Mouse (Mus musculus) hindbrain, embryonic 16.5 days (tissue): Measurements from ENCODE around the gene Setd6. TPM values are rescaled to one million over a fixed set of nuclear protein-coding genes. Genes with fewer than 3 reads are reported as not detected.

ENCODE experiments used
- ATAC-seq: fragments of 200-750 bp; cut with Nextera tagmentation; 2 replicates; pipeline ENCODE4 v1.8.0; 2017; ENCODE audit warnings: moderate TSS enrichment, moderate library complexity
- H3K27ac ChIP-seq: fragments of 300-500 bp; sonication (generic); 2 replicates; pipeline ENCODE4 v1.5.1; 2014; ENCODE audit warnings: low read depth, mild to moderate bottlenecking, control low read depth, low read length, moderate library complexity
- H3K27me3 ChIP-seq: fragments of 300-500 bp; sonication (generic); replicated peaks from 2 replicates; pipeline ENCODE4 v1.6.1; 2014; ENCODE audit warnings: low read length; ENCODE audit not compliant: control insufficient read depth, insufficient read depth
- H3K36me3 ChIP-seq: fragments of 300-500 bp; sonication (generic); 2 replicates; pipeline ENCODE4 v1.6.1; 2014; ENCODE audit warnings: mild to moderate bottlenecking, low read length, moderate library complexity, mixed read lengths; ENCODE audit not compliant: control insufficient read depth, insufficient read depth
- H3K4me1 ChIP-seq: fragments of 300-500 bp; sonication (generic); 2 replicates; pipeline ENCODE4 v1.6.1; 2014; ENCODE audit warnings: low read depth, low read length; ENCODE audit not compliant: control insufficient read depth, insufficient read depth
- H3K4me2 ChIP-seq: fragments of 300-500 bp; sonication (generic); 2 replicates; pipeline ENCODE4 v1.6.1; 2014; ENCODE audit warnings: mild to moderate bottlenecking, low read length, control low read depth, moderate library complexity
- H3K4me3 ChIP-seq: fragments of 300-500 bp; sonication (generic); 2 replicates; pipeline ENCODE4 v1.5.1; 2014; ENCODE audit warnings: mild to moderate bottlenecking, low read length, control low read depth, moderate library complexity
- H3K9ac ChIP-seq: fragments of 300-500 bp; sonication (generic); 2 replicates; pipeline ENCODE4 v1.6.1; 2014; ENCODE audit warnings: low read depth, mild to moderate bottlenecking, control low read depth, low read length, moderate library complexity
- H3K9me3 ChIP-seq: fragments of 300-500 bp; sonication (generic); 2 replicates; pipeline ENCODE4 v1.6.1; 2014; ENCODE audit warnings: mild to moderate bottlenecking, low read length, moderate library complexity; ENCODE audit not compliant: control insufficient read depth
- WGBS: fragments of 180-500 bp; shearing (Covaris S2); extraction: QIAGEN DNeasy Blood & Tissue Kit; methylation state at CpG from one replicate; pipeline ENCODE4 v1.1.7; 2014; 5-methylcytosine and 5-hydroxymethylcytosine counted together
- polyA plus RNA-seq: library from polyadenylated mRNA; unstranded; fragments of >200 nt; fragmentation: Nextera tagmentation; extraction: Ambion mirVana; gene quantifications from 2 replicates; pipeline ENCODE4 v1.2.1, GENCODE M21; 2015

Gene Setd6
- polyA plus RNA-seq, 1 experiment from 2014 or later: 30.6 TPM

GRCm38 (mm10) chr8:95716546-95717335 is 1.1 kb downstream of the Setd6 start:
- H3K27ac ChIP-seq: peak overlapping the region; percentile 83; the same call in 1 of the 2 replicates
- peak overlapping the region; percentile 93 for H3K9ac ChIP-seq
- ATAC-seq: 0 out of 2 replicates have a peak, but pooled peaks have one; percentile 4
- H3K9me3 ChIP-seq: no peaks in the 10 kb centered on the region
- H3K4me3 ChIP-seq: peak overlapping the region; percentile 92
- H3K4me2 ChIP-seq: peak overlapping the region; percentile 96
- H3K4me1 ChIP-seq: peaks cover 12% of the 10 kb centered on the region
- H3K27me3 ChIP-seq: no peaks in the 10 kb centered on the region
- peaks cover 22% of the 10 kb centered on the region for H3K36me3 ChIP-seq
- WGBS: 20% methylated on average over 21 of the region's 21 CpGs

GRCm38 (mm10) chr8:95727625-95728024 is 11.9 kb downstream of the Setd6 start:
- no peak overlapping the region for H3K9ac ChIP-seq
- H3K27ac ChIP-seq: no peak overlapping the region
- 91% methylated on average over 4 of the region's 4 CpGs for WGBS
- no peaks in the 10 kb centered on the region for H3K9me3 ChIP-seq
- no peaks in the 10 kb centered on the region for H3K4me1 ChIP-seq
- H3K4me3 ChIP-seq: no peak overlapping the region
- no peak overlapping the region for H3K4me2 ChIP-seq
- H3K27me3 ChIP-seq: no peaks in the 10 kb centered on the region
- no peak for ATAC-seq
- peaks cover 49% of the 10 kb centered on the region for H3K36me3 ChIP-seq

DNA sequence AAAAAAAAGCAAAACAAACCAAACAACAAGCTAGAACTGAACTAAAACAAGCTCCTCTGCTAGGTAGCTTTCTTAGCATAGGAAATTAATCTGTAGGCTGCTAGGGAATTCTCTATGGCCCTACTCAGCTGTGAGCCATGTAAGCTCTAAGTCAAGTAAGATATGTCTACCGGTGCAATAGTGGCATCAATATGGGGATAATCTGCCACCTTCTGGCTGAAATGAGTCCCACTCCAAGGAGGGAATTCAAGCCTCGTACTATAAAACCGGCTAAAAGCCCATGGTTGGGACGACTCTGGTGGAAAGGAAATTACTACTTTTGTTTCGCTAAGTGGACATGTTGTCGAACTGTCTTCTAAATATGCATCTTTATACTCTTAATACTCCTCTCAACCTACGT is 22.9 kb downstream of the Setd6 start:
- Histone ChIP-seq H3K27ac (no peak overlapping the region), H3K9me3 (no peaks in the 10 kb centered on the region), H3K4me2 (no peak overlapping the region), H3K27me3 (no peaks in the 10 kb centered on the region), H3K36me3 (peaks cover 35% of the 10 kb centered on the region), H3K9ac (no peak overlapping the region), H3K4me1 (no peaks in the 10 kb centered on the region), H3K4me3 (no peak overlapping the region)
- WGBS: 77% methylated on average over 7 of the region's 7 CpGs
- no peak for ATAC-seq

- no peak for ATAC-seq
- Histone ChIP-seq H3K4me3 (no peak overlapping the region), H3K9ac (no peak overlapping the region), H3K27ac (no peak overlapping the region), H3K36me3 (peaks cover 50% of the 10 kb centered on the region), H3K27me3 (no peaks in the 10 kb centered on the region), H3K4me1 (no peaks in the 10 kb centered on the region), H3K4me2 (no peak overlapping the region), H3K9me3 (no peaks in the 10 kb centered on the region)
- WGBS: 91% methylated on average over 7 of the region's 7 CpGs
Measured at GRCm38 (mm10) chr8:95741732-95742131, 26.1 kb downstream of the Setd6 start.

DNA sequence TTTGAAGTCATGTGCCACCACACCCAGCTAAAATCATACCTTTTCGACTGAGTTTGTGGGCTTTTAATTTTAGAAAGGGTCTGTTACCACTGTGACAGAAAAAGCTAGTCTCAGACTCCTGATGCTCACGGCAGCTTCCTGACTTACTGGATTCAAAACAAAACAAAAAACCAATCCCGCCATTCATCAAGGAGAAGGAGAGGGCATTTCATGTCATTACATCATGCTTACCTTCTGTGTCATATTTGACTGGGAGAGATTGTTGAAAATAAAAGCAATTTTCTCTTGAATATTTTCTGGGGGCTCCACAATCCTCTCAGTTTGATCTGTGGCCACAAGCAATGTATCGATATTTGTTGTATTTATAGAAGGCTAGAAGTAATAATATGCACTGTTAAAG is 32.3 kb downstream of the Setd6 start:
- Histone ChIP-seq H3K9ac (no peak overlapping the region), H3K27ac (no peak overlapping the region), H3K27me3 (no peaks in the 10 kb centered on the region), H3K4me3 (no peak overlapping the region), H3K4me2 (no peak overlapping the region), H3K9me3 (no peaks in the 10 kb centered on the region), H3K4me1 (no peaks in the 10 kb centered on the region), H3K36me3 (peaks cover 45% of the 10 kb centered on the region)
- WGBS: 92% methylated on average over 4 of the region's 4 CpGs
- ATAC-seq: no peak

- ATAC-seq: no peak
- H3K36me3 ChIP-seq: peaks cover 22% of the 10 kb centered on the region
- H3K27me3 ChIP-seq: no peaks in the 10 kb centered on the region
- 100% methylated on average over 1 of the region's 1 CpGs for WGBS
- no peaks in the 10 kb centered on the region for H3K9me3 ChIP-seq
- H3K27ac ChIP-seq: no peak overlapping the region
- no peak overlapping the region for H3K4me2 ChIP-seq
- H3K9ac ChIP-seq: no peak overlapping the region
- H3K4me1 ChIP-seq: no peaks in the 10 kb centered on the region
- no peak overlapping the region for H3K4me3 ChIP-seq
Measured at GRCm38 (mm10) chr8:95751924-95752323, 36.2 kb downstream of the Setd6 start.

GRCm38 (mm10) chr8:95760323-95760722 is 44.6 kb downstream of the Setd6 start:
- no peak overlapping the region for H3K4me3 ChIP-seq
- ATAC-seq: no peak
- H3K9me3 ChIP-seq: no peaks in the 10 kb centered on the region
- H3K27ac ChIP-seq: no peak overlapping the region
- H3K27me3 ChIP-seq: no peaks in the 10 kb centered on the region
- no peak overlapping the region for H3K4me2 ChIP-seq
- H3K36me3 ChIP-seq: peaks cover 34% of the 10 kb centered on the region
- 94% methylated on average over 6 of the region's 6 CpGs for WGBS
- H3K4me1 ChIP-seq: no peaks in the 10 kb centered on the region
- no peak overlapping the region for H3K9ac ChIP-seq

- 78% methylated on average over 1 of the region's 1 CpGs for WGBS
- Histone ChIP-seq H3K27me3 (no peaks in the 10 kb centered on the region), H3K9ac (no peak overlapping the region), H3K4me2 (no peak overlapping the region), H3K4me3 (no peak overlapping the region), H3K9me3 (no peaks in the 10 kb centered on the region), H3K27ac (no peak overlapping the region), H3K36me3 (peaks cover 48% of the 10 kb centered on the region), H3K4me1 (no peaks in the 10 kb centered on the region)
- no peak for ATAC-seq
Measured at GRCm38 (mm10) chr8:95764133-95764532, 48.5 kb downstream of the Setd6 start.
